Mouse (Mus musculus) kidney, adult 2 months (tissue): ENCODE data around the gene Ftl1.

Experiments
- CTCF ChIP-seq: fragments of 200-500 bp; conservative IDR thresholded peaks from 2 replicates; pipeline ENCODE4 v1.5.1; 2011; ENCODE audit warnings: low read depth, mild to moderate bottlenecking, control low read depth, low read length, moderate library complexity, mixed read lengths; ENCODE audit not compliant: insufficient read depth, insufficient read length
- POLR2A ChIP-seq: fragments of 200-500 bp; IDR thresholded peaks from one replicate; pipeline ENCODE4 v1.6.1; 2011; ENCODE audit warnings: low read depth, low read length, control low read depth

DNA sequence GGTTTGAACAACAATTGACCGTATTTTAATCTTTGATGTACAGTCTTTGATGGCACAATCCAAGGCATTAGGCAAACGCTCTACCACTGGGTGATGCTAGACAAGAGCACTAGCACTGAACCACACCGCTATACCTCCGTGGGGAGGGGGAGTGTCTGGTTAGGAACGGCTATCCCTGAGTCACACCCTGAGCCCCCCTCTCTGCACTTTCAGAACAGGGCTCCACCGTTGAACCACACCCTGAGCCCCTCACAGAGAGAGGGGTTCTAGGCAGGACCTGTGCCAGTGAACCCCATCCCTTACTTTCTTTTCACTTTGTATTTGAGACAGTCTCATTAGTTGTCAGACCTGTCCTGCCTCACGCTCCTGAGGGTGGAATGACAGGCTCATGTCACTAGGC lies 51.3 kb downstream of the Ftl1 start:
- TF ChIP-seq CTCF = no peak
- no peak for TF ChIP-seq POLR2A
